Mouse (Mus musculus) kidney, postnatal 0 days (tissue): ENCODE measurements around the gene Afg1l. TPM values are rescaled to one million over a fixed set of nuclear protein-coding genes. Genes with fewer than 3 reads are reported as not detected.

Experiments used
- ATAC-seq: fragments of 200-750 bp; cut with Nextera tagmentation; replicated peaks from 2 replicates; pipeline ENCODE4 v1.8.0; 2017; ENCODE audit warnings: low read depth, moderate number of reproducible peaks, moderate TSS enrichment, moderate library complexity; ENCODE audit not compliant: low FRiP score
- DNase-seq: peaks from one replicate; pipeline ENCODE4 v3.0.0-alpha.2; 2016; ENCODE audit warnings: low spot score
- H3K27ac ChIP-seq: fragments of 300-500 bp; sonication (generic); 2 replicates; pipeline ENCODE4 v1.5.1; 2014; ENCODE audit warnings: mild to moderate bottlenecking
- H3K27me3 ChIP-seq: fragments of 300-500 bp; sonication (generic); 2 replicates; pipeline ENCODE4 v1.6.1; 2014; ENCODE audit warnings: low read length, mixed read lengths; ENCODE audit not compliant: insufficient read depth
- H3K36me3 ChIP-seq: fragments of 300-500 bp; sonication (generic); 2 replicates; pipeline ENCODE4 v1.6.1; 2014; ENCODE audit warnings: low read length, mixed read lengths; ENCODE audit not compliant: insufficient read depth
- H3K4me1 ChIP-seq: fragments of 300-500 bp; sonication (generic); replicated peaks from 2 replicates; pipeline ENCODE4 v1.6.1; 2014; ENCODE audit warnings: antibody characterized with exemption, low read length, mixed read lengths; ENCODE audit not compliant: insufficient read depth
- H3K4me2 ChIP-seq: fragments of 300-500 bp; sonication (generic); 2 replicates; pipeline ENCODE4 v1.6.1; 2014; ENCODE audit warnings: mild to moderate bottlenecking, low read length, moderate library complexity, mixed read lengths
- H3K4me3 ChIP-seq: fragments of 300-500 bp; sonication (generic); replicated peaks from 2 replicates; pipeline ENCODE4 v1.5.1; 2014; ENCODE audit warnings: low read depth, low read length
- H3K9ac ChIP-seq: fragments of 300-500 bp; sonication (generic); 2 replicates; pipeline ENCODE4 v1.6.1; 2014; ENCODE audit warnings: low read depth, low read length
- H3K9me3 ChIP-seq: fragments of 300-500 bp; sonication (generic); replicated peaks from 2 replicates; pipeline ENCODE4 v1.6.1; 2016; ENCODE audit warnings: low read length, inconsistent platforms, mixed read lengths
- CTCF ChIP-seq: IDR thresholded peaks from 2 replicates; pipeline ENCODE4 v1.5.1; 2016; ENCODE audit warnings: antibody characterized with exemption, low read depth, mild to moderate bottlenecking, moderate library complexity
- WGBS: fragments of 180-500 bp; shearing (Covaris S2); extraction: QIAGEN DNeasy Blood & Tissue Kit; methylation state at CpG from one replicate; pipeline ENCODE4 v1.1.7; 2014; 5-methylcytosine and 5-hydroxymethylcytosine counted together
- polyA plus RNA-seq: library from polyadenylated mRNA; unstranded; fragments of >200 nt; fragmentation: Nextera tagmentation; extraction: Ambion mirVana; gene quantifications from 2 replicates; pipeline ENCODE4 v1.2.1, GENCODE M21; 2015

Gene Afg1l
- polyA plus RNA-seq, 1 experiment from 2014 or later, result 8.3 TPM

DNA sequence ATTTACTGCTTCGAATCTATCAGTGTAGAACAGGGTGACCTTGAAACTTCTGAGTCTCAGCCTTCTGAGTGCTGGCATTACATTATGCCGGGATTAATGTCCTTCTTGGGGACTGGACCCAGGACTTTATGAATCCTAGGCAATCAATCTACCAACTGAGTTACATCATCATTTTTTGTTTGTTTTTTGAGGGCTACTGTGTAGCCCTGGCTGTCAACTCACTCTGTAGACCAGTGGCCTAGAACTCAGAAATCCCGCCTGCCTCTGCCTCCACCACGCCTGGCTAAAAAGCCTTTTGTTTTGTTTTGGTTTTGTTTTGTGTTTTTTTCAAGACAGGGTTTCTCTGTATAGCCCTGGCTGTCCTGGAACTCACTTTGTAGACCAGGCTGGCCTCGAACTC, 22.8 kb upstream of the Afg1l start:
- Histone ChIP-seq H3K4me3 (no peak overlapping the region), H3K9ac (no peak overlapping the region)
- no peak for TF ChIP-seq CTCF

DNA sequence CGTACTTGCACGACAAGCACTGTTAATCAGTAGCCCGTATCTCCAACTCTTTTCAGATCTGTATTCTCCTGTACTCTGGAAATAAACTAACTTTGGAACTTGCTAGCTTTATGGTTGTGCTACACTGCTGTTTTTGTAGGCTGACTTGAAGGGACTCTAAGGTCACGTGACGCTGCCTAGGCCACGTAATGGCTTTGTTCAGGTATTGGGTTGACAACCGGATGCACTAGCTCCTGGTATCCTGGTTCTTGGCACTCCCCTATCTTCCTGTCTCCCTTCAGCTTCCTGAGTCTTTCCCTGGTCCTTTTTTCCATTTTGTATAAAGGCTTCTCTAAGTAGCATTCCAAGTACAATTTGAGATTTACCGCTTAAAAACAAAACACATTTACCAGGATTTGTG, 22.2 kb upstream of the Afg1l start:
- Histone ChIP-seq H3K36me3 (no peaks in the 10 kb centered on the region), H3K9ac (no peak overlapping the region), H3K27me3 (no peaks in the 10 kb centered on the region), H3K4me2 (no peak overlapping the region), H3K27ac (peak overlapping the region; percentile 98), H3K9me3 (no peaks in the 10 kb centered on the region), H3K4me1 (0 out of 2 replicates have a peak, but pooled peaks cover under 1% of the 10 kb centered on the region), H3K4me3 (no peak overlapping the region)
- WGBS, result 82% methylated on average over 8 of the region's 8 CpGs
- DNase-seq, result no peak
- no peak for TF ChIP-seq CTCF
- no peak for ATAC-seq

More for the DNA sequence above, 22.8 kb upstream of the Afg1l start:
- DNase-seq (no peak), ATAC-seq (no peak)
- Histone ChIP-seq H3K36me3 (no peaks in the 10 kb centered on the region), H3K27ac (peak overlapping the region; percentile 98), H3K9me3 (no peaks in the 10 kb centered on the region), H3K4me1 (0 out of 2 replicates have a peak, but pooled peaks cover 3% of the 10 kb centered on the region), H3K27me3 (no peaks in the 10 kb centered on the region), H3K4me2 (peak overlapping the region; percentile 21; the same call in 1 of the 2 replicates)
- 77% methylated on average over 5 of the region's 5 CpGs for WGBS

DNA sequence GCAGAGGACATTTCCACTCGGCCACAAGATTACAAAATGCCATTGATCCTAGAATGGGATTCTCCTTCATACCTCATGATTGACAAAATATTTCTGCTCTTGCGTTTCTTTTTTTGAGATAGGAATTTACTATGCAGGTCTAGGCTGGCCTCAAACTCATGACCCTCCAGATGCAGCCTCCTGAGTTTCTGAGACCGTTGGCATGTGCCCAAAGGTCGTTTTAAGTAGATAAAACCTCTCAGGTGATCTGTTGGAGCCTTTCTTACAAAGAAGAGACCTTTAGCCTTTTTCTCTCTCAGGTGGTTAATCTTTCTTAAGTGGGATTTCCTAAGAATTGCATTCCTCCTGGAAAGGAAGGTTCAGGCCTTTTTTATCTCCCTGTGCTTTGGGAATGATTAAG, 14.6 kb upstream of the Afg1l start:
- ATAC-seq, result no peak
- no peak for TF ChIP-seq CTCF
- Histone ChIP-seq H3K9me3 (no peaks in the 10 kb centered on the region), H3K4me1 (no peaks in the 10 kb centered on the region), H3K4me3 (no peak overlapping the region), H3K27ac (no peak overlapping the region), H3K36me3 (no peaks in the 10 kb centered on the region), H3K27me3 (no peaks in the 10 kb centered on the region), H3K4me2 (no peak overlapping the region), H3K9ac (no peak overlapping the region)
- 57% methylated on average over 4 of the region's 4 CpGs for WGBS
- peak; percentile 18 for DNase-seq

DNA sequence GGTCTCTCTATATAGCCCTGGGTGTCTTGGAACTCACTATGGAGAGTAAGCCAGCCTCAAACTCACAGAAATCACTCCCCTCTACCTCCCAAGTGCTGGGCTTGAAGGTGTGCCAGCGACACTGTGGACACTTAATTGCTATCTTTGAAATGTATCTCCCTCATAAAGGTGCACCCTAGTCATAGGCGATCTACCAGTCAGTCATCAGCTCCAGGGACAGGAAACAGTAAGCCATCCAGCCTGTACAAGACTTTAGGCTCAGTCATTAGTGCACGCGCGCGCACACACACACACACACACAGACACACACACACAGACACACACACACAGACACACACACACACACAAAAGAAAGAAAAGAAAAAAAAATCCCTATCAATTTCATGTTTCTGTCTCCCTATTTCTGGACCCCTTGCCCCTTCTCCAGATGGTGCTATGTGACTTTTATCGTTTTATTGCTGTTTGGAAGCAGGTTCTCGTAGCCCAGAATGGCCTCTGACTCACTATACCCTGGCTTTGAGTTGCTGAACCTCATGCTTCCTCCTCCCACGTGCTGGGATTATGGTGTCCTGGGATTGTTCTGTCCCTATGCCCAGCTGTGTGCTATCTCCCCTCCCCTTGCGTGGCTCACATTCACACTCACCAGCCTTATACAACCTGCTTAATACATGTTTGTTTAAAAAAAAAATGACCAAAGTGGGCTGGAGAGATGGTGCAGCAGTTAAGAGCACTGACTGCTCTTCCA, 13.8 kb upstream of the Afg1l start:
- H3K9ac ChIP-seq, result no peak overlapping the region
- no peak overlapping the region for H3K4me2 ChIP-seq
- no peaks in the 10 kb centered on the region for H3K4me1 ChIP-seq
- H3K4me3 ChIP-seq, result no peak overlapping the region
- no peak for TF ChIP-seq CTCF
- no peaks in the 10 kb centered on the region for H3K9me3 ChIP-seq
- ATAC-seq (no peak), DNase-seq (no peak)
- H3K27me3 ChIP-seq, result no peaks in the 10 kb centered on the region
- H3K27ac ChIP-seq, result no peak overlapping the region
- H3K36me3 ChIP-seq, result no peaks in the 10 kb centered on the region
- WGBS, result 74% methylated on average over 10 of the region's 10 CpGs

DNA sequence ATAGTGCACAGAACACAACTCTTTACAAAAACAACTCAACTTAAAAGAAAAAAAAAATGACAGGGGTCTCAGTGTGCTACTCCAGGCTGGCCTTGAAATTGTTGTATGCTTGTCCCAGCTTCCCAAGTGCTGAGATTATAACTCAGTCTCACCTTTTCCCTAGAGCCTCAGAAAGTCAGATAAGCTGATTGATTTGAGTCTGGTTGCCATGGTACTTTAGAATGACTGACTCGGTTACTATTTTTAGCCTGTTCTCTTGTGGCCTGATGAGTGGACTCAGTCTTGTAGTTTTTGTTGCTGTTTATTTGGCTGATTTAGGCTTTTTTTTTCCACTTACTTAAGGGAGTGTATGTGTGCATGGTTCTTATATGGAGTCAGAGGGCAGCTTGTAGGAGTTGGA, 12.8 kb upstream of the Afg1l start:
- Histone ChIP-seq H3K9ac (no peak overlapping the region), H3K27me3 (no peaks in the 10 kb centered on the region), H3K9me3 (no peaks in the 10 kb centered on the region), H3K36me3 (no peaks in the 10 kb centered on the region), H3K4me3 (no peak overlapping the region), H3K4me2 (no peak overlapping the region), H3K4me1 (no peaks in the 10 kb centered on the region), H3K27ac (no peak overlapping the region)
- TF ChIP-seq CTCF, result no peak
- no peak for DNase-seq
- WGBS, result 54% methylated on average over 1 of the region's 1 CpGs
- no peak for ATAC-seq

DNA sequence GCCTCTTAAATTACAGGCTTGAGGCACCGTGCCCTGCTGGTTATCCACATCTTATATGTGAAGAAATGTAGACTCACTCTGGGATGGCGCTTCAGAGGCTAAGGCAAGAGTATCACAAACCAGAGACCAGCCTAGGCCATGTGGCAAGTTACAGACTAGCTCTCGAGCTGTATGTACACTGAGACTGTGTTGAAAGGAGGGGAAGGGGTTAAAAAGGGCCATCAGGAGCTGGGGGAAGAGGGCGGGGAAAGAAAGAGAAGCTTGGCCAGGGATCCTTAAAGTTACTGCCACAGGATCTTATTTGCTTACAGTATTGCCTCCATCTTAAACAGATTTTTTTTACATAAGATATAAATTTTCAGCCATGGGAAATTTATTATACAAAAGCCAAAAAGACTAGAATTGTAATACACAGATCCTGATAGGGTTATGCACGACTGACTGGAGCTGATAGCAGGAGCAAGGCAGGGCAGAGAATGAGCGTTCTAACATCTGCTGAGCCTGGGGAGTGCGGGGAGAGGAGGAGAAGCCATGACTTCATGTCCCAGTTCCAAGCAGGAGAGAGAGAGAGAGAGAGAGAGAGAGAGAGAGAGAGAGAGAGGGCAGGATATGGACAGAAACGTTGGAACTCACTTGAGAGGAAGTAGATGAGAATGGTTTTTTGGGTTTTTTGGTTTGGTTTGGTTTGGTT, 10.4 kb upstream of the Afg1l start:
- DNase-seq, result peak; percentile 65

More for the DNA sequence above, 10.4 kb upstream of the Afg1l start:
- Histone ChIP-seq H3K27me3 (no peaks in the 10 kb centered on the region), H3K4me1 (no peaks in the 10 kb centered on the region), H3K27ac (no peak overlapping the region), H3K4me3 (no peak overlapping the region), H3K9me3 (no peaks in the 10 kb centered on the region), H3K9ac (no peak overlapping the region), H3K36me3 (no peaks in the 10 kb centered on the region), H3K4me2 (no peak overlapping the region)
- no peak for TF ChIP-seq CTCF
- WGBS, result 21% methylated on average over 8 of the region's 8 CpGs
- no peak for ATAC-seq
